Mouse (Mus musculus) hindbrain, embryonic 11.5 days (tissue): Measurements from ENCODE around the gene Spint2. TPM values are rescaled to one million over a fixed set of nuclear protein-coding genes. Genes with fewer than 3 reads are reported as not detected.

Experiments used
- ATAC-seq: fragments of 200-750 bp; cut with Nextera tagmentation; 2 replicates; pipeline ENCODE4 v1.8.0; 2017; ENCODE audit warnings: mild to moderate bottlenecking, moderate TSS enrichment, moderate library complexity; ENCODE audit not compliant: low FRiP score
- DNase-seq: peaks from one replicate; pipeline ENCODE4 v3.0.0-alpha.2; 2015; ENCODE audit warnings: low spot score
- H3K27ac ChIP-seq: fragments of 300-500 bp; sonication (generic); 2 replicates; pipeline ENCODE4 v1.5.1; 2014; ENCODE audit warnings: mild to moderate bottlenecking, low read depth, low read length
- H3K27me3 ChIP-seq: fragments of 300-500 bp; sonication (generic); 2 replicates; pipeline ENCODE4 v1.6.1; 2014; ENCODE audit warnings: mild to moderate bottlenecking, low read length, moderate library complexity, mixed read lengths; ENCODE audit not compliant: control insufficient read depth, insufficient read depth
- H3K36me3 ChIP-seq: fragments of 300-500 bp; sonication (generic); 2 replicates; pipeline ENCODE4 v1.6.1; 2014; ENCODE audit warnings: mild to moderate bottlenecking, low read length, moderate library complexity, mixed read lengths; ENCODE audit not compliant: control insufficient read depth, insufficient read depth
- H3K4me1 ChIP-seq: fragments of 300-500 bp; sonication (generic); replicated peaks from 2 replicates; pipeline ENCODE4 v1.6.1; 2014; ENCODE audit warnings: low read length, mixed read lengths; ENCODE audit not compliant: control insufficient read depth, insufficient read depth
- H3K4me2 ChIP-seq: fragments of 300-500 bp; sonication (generic); replicated peaks from 2 replicates; pipeline ENCODE4 v1.6.1; 2014; ENCODE audit warnings: mild to moderate bottlenecking, low read depth, low read length
- H3K4me3 ChIP-seq: fragments of 300-500 bp; sonication (generic); 2 replicates; pipeline ENCODE4 v1.5.1; 2014; ENCODE audit warnings: low read depth, low read length
- H3K9ac ChIP-seq: fragments of 300-500 bp; sonication (generic); 2 replicates; pipeline ENCODE4 v1.6.1; 2014; ENCODE audit warnings: low read depth, low read length
- H3K9me3 ChIP-seq: fragments of 300-500 bp; sonication (generic); 2 replicates; pipeline ENCODE4 v1.6.1; 2016; ENCODE audit warnings: low read length; ENCODE audit not compliant: control insufficient read depth
- WGBS: fragments of 180-500 bp; shearing (Covaris S2); extraction: QIAGEN DNeasy Blood & Tissue Kit; methylation state at CpG from one replicate; pipeline ENCODE4 v1.1.7; 2014; 5-methylcytosine and 5-hydroxymethylcytosine counted together
- polyA plus RNA-seq: library from polyadenylated mRNA; unstranded; fragments of >200 nt; fragmentation: Nextera tagmentation; extraction: Ambion mirVana; gene quantifications from 2 replicates; pipeline ENCODE4 v1.2.1, GENCODE M21; 2014

The Spint2 gene
- polyA plus RNA-seq, 1 experiment from 2014 or later: 37.5 TPM

- H3K27me3 ChIP-seq: no peaks in the 10 kb centered on the region; the same call in 1 of the 2 replicates
- no peak overlapping the region for H3K4me2 ChIP-seq
- ATAC-seq (no peak), DNase-seq (no peak)
- H3K4me1 ChIP-seq: peaks cover 13% of the 10 kb centered on the region
- no peak overlapping the region for H3K9ac ChIP-seq
- no peak overlapping the region for H3K4me3 ChIP-seq
- 87% methylated on average over 2 of the region's 2 CpGs for WGBS
- H3K27ac ChIP-seq: no peak overlapping the region
- no peaks in the 10 kb centered on the region for H3K9me3 ChIP-seq
- H3K36me3 ChIP-seq: no peaks in the 10 kb centered on the region
Observed at GRCm38 (mm10) chr7:29288079-29288478, 6.4 kb upstream of the Spint2 start.

- H3K9me3 ChIP-seq: no peaks in the 10 kb centered on the region
- H3K4me3 ChIP-seq: no peak overlapping the region
- peaks cover 7% of the 10 kb centered on the region for H3K4me1 ChIP-seq
- H3K4me2 ChIP-seq: no peak overlapping the region
- 84% methylated on average over 7 of the region's 7 CpGs for WGBS
- H3K9ac ChIP-seq: no peak overlapping the region
- H3K27ac ChIP-seq: no peak overlapping the region
- H3K36me3 ChIP-seq: no peaks in the 10 kb centered on the region
- peaks cover 4% of the 10 kb centered on the region for H3K27me3 ChIP-seq
- ATAC-seq (no peak), DNase-seq (no peak)
Observed at GRCm38 (mm10) chr7:29287481-29287880, 5.8 kb upstream of the Spint2 start.

- DNase-seq: no peak
- Histone ChIP-seq H3K27me3 (peaks cover 29% of the 10 kb centered on the region), H3K9me3 (no peaks in the 10 kb centered on the region), H3K4me2 (no peak overlapping the region), H3K4me3 (no peak overlapping the region), H3K27ac (no peak overlapping the region), H3K9ac (no peak overlapping the region), H3K4me1 (no peaks in the 10 kb centered on the region), H3K36me3 (no peaks in the 10 kb centered on the region)
- no peak for ATAC-seq
- WGBS: 92% methylated on average over 6 of the region's 6 CpGs
Observed at GRCm38 (mm10) chr7:29284523-29284922, 2.8 kb upstream of the Spint2 start.

GRCm38 (mm10) chr7:29283876-29284275 lies 2.2 kb upstream of the Spint2 start:
- DNase-seq: no peak
- peaks cover 29% of the 10 kb centered on the region for H3K27me3 ChIP-seq

GRCm38 (mm10) chr7:29282074-29282554 lies 402 bp upstream of the Spint2 start:
- Histone ChIP-seq H3K4me1 (no peaks in the 10 kb centered on the region), H3K9me3 (no peaks in the 10 kb centered on the region), H3K4me2 (peak overlapping the region; percentile 93), H3K27me3 (peaks cover 29% of the 10 kb centered on the region), H3K36me3 (no peaks in the 10 kb centered on the region), H3K4me3 (peak overlapping the region; percentile 56), H3K9ac (peak overlapping the region; percentile 69; the same call in 1 of the 2 replicates), H3K27ac (no peak overlapping the region)
- DNase-seq: peak; percentile 16
- ATAC-seq: no peak; the same call in 1 of the 2 replicates
- 12% methylated on average over 21 of the region's 21 CpGs for WGBS

More at GRCm38 (mm10) chr7:29283876-29284275, 2.2 kb upstream of the Spint2 start:
- no peaks in the 10 kb centered on the region for H3K4me1 ChIP-seq
- no peak overlapping the region for H3K9ac ChIP-seq
- no peaks in the 10 kb centered on the region for H3K9me3 ChIP-seq
- no peak overlapping the region for H3K27ac ChIP-seq
- no peak overlapping the region for H3K4me3 ChIP-seq
- no peaks in the 10 kb centered on the region for H3K36me3 ChIP-seq
- 84% methylated on average over 4 of the region's 4 CpGs for WGBS
- no peak for ATAC-seq
- H3K4me2 ChIP-seq: no peak overlapping the region

- no peak overlapping the region for H3K27ac ChIP-seq
- H3K9me3 ChIP-seq: no peaks in the 10 kb centered on the region
- H3K36me3 ChIP-seq: no peaks in the 10 kb centered on the region
- no peak for ATAC-seq
- DNase-seq: no peak
- peak overlapping the region; percentile 56 for H3K4me3 ChIP-seq
- no peak overlapping the region for H3K9ac ChIP-seq
- peaks cover 29% of the 10 kb centered on the region for H3K27me3 ChIP-seq
- H3K4me1 ChIP-seq: no peaks in the 10 kb centered on the region
- 14% methylated on average over 13 of the region's 13 CpGs for WGBS
- H3K4me2 ChIP-seq: peak overlapping the region; percentile 93
Observed at GRCm38 (mm10) chr7:29280801-29281200, 911 bp downstream of the Spint2 start.

- Histone ChIP-seq H3K27ac (no peak overlapping the region), H3K36me3 (no peaks in the 10 kb centered on the region), H3K9me3 (no peaks in the 10 kb centered on the region), H3K27me3 (peaks cover 29% of the 10 kb centered on the region), H3K9ac (no peak overlapping the region), H3K4me2 (no peak overlapping the region), H3K4me3 (no peak overlapping the region), H3K4me1 (no peaks in the 10 kb centered on the region)
- ATAC-seq: no peak
- DNase-seq: no peak
- 83% methylated on average over 8 of the region's 8 CpGs for whole genome bisulfite sequencing
Observed at GRCm38 (mm10) chr7:29279924-29280323, 1.8 kb downstream of the Spint2 start.

- Histone ChIP-seq H3K27ac (no peak overlapping the region), H3K36me3 (no peaks in the 10 kb centered on the region), H3K4me1 (no peaks in the 10 kb centered on the region), H3K4me2 (no peak overlapping the region), H3K4me3 (no peak overlapping the region), H3K9ac (no peak overlapping the region), H3K27me3 (peaks cover 29% of the 10 kb centered on the region), H3K9me3 (no peaks in the 10 kb centered on the region)
- DNase-seq: no peak
- ATAC-seq: no peak
Observed at GRCm38 (mm10) chr7:29279261-29279660, 2.5 kb downstream of the Spint2 start.

GRCm38 (mm10) chr7:29277510-29277909 lies 4.2 kb downstream of the Spint2 start:
- DNase-seq: no peak
- Histone ChIP-seq H3K36me3 (no peaks in the 10 kb centered on the region), H3K9ac (no peak overlapping the region), H3K27ac (no peak overlapping the region), H3K9me3 (no peaks in the 10 kb centered on the region), H3K4me3 (no peak overlapping the region), H3K27me3 (peaks cover 25% of the 10 kb centered on the region), H3K4me1 (no peaks in the 10 kb centered on the region), H3K4me2 (no peak overlapping the region)
- no peak for ATAC-seq
- WGBS: 91% methylated on average over 4 of the region's 4 CpGs
